Mouse (Mus musculus): ENCODE measurements around the gene Cacna1d.
A peak's percentile ranks its signal among the peaks of the same experiment; 100 is the strongest.

The Cacna1d gene

GRCm38 (mm10) chr14:30168387-30168786 is 322.9 kb downstream of the Cacna1d start:
- no peak for DNase-seq (ENCODE audit: low read depth, low spot score)

- DNase-seq (ENCODE audit: low read depth, low spot score) = no peak
These were observed 323.6 kb downstream of the Cacna1d start for GRCm38 (mm10) chr14:30167606-30168005.

DNA sequence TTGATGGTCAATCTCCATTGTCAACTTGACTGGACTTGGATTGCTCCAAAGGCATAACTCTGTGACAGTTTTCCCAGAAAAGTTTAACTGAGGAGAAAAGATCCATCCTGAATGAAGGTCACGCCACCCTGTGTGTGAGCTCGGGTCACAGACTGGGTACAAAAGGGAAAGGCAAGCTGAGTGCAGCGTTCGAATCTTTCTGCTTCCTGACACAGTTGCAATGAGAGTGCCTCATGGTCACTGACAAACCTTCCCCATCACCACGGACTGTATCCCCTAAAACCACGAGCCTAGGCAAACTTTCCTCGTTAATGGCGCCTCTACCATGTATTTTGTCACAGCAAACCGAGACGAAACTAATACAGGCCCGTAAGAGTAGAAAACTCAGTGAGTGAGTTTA is 325.2 kb downstream of the Cacna1d start:
- DNase-seq (ENCODE audit: low read depth, low spot score) = no peak

- DNase-seq (ENCODE audit: low read depth, low spot score) = peak; percentile 42
These were observed 327.2 kb downstream of the Cacna1d start for GRCm38 (mm10) chr14:30163733-30164708.

DNA sequence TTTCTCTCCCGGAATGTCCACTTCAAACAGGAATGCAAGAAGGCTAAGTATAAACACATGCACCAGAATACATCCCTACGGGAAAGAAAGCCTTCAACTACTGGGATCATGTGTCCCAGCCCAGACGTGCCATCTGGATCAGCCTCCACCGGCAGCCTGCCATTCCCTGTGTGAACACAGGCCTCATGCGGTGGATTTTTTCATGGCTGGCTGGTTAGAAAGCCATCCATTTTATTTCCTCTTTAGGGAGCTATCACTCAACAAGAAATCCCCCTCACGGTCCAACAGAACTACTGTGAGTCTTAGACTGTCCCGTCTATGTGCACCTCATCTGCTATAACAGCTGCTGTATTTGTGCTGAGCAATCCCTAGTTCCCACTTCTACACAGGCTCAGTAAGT is 343.5 kb downstream of the Cacna1d start:
- DNase-seq (ENCODE audit: low read depth, low spot score) = no peak

- no peak for DNase-seq (ENCODE audit: low read depth, low spot score)
These were observed 352.8 kb downstream of the Cacna1d start for GRCm38 (mm10) chr14:30138379-30138964.

- DNase-seq (ENCODE audit: low read depth, low spot score) = no peak
These were observed 353.3 kb downstream of the Cacna1d start for GRCm38 (mm10) chr14:30137961-30138360.

- peak; percentile 51 for DNase-seq (ENCODE audit: low read depth, low spot score)
These were observed 354.3 kb downstream of the Cacna1d start for GRCm38 (mm10) chr14:30136965-30137364.

DNA sequence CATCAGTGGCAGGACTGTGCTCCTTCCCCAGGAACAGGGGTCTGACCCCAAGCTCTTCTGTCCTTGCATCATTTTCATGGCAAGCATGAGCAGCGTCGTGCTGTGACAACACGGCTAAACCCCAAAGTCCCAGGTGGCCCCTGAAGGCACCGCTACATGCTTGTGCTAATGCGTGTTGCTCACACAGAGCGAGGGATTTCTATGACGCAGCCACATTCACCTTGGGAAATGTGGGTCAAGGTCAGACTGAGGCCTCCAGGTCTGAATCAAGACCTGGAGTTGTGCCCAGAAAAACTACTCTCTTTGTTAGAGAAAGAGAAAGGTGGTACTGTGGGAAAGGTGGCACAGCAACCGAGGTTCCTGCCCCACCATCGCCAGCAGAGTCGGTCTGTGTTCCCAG is 355.9 kb downstream of the Cacna1d start:
- DNase-seq (ENCODE audit: low read depth, low spot score) = no peak

DNA sequence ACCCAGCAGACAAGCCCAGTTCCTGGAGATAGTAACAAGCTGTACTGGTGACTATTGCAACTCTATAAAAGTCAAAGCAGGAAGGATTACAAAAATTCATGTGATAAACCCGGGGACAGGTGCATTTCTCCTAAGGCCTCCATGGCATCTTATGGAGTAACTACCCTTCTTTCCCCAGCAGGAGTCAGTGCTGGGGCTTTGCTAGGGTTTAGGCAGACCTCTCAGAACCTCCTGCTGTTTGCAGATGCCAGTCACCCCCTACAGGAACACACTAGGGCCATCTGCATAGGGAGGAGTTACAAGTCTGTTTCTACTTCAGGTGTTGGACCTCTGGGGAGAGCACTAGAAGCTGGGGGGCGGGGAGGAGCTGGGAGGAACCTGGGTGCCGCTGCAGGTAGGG is 357.6 kb downstream of the Cacna1d start:
- no peak for DNase-seq (ENCODE audit: low read depth, low spot score)

DNA sequence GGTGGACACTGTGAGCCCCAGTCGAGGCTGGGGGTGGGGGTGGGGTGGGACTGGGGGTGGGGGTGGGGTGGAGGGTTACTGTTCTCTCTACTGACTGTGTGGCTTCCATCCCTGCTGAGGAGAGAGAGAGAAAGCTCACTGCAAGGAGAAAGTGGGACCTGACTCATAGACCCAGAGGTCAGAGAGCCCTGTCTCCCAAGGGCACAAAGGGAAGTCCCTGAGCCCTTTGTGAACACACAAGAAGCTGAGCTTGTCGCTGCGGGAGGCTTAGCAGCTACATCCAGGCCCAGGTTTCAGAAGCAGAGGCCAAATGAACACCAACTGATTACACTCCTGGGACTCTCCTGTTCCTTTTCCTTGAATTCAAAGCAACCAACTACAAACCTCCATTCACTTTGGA is 360.0 kb downstream of the Cacna1d start:
- no peak for DNase-seq (ENCODE audit: low read depth, low spot score)

DNA sequence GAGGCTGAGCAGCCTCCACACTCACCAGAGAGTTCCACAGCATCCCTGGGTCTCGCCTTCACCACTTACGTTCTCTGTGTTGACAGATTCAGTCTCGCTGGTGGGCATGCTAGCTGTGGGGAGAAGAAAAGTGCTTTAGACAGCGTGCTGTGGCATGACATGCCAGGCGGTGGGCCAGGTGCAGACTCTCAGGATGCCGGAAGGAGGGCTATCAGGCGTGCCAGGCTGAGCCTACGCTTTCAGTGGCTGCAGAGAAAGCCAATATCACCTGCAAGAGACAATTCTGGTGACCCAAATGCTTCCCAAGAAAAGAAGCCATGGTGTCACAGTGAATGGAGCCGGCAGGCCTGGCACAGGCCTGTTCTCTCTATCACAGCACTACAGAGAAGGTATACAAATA is 361.2 kb downstream of the Cacna1d start:
- DNase-seq (ENCODE audit: low read depth, low spot score) = no peak

- DNase-seq (ENCODE audit: low read depth, low spot score) = no peak
These were observed 361.9 kb downstream of the Cacna1d start for GRCm38 (mm10) chr14:30129378-30129777.

GRCm38 (mm10) chr14:30124951-30125690 is 366.1 kb downstream of the Cacna1d start:
- DNase-seq (ENCODE audit: low read depth, low spot score) = no peak

DNA sequence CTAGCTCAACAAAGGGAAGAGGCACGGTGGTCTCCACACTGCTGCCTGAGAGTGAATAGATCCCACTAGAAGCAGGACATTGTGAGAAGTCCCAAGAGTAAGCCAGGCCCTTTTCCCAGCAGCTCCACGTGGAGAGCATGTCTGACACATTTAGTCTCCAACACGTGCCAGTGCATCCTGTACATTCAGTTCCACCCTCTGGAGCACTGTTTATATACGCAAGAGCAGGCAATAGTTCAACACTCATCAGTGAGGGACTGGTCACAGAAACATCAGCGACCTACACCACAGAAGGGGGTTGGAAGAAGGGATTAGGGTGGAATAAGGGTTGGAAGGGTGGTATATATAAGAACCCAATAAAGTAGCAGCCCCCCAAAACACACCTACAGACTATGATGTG is 371.2 kb downstream of the Cacna1d start:
- DNase-seq (ENCODE audit: low read depth, low spot score) = no peak

- no peak for DNase-seq (ENCODE audit: low read depth, low spot score)
These were observed 377.7 kb downstream of the Cacna1d start for GRCm38 (mm10) chr14:30113392-30114108.

DNA sequence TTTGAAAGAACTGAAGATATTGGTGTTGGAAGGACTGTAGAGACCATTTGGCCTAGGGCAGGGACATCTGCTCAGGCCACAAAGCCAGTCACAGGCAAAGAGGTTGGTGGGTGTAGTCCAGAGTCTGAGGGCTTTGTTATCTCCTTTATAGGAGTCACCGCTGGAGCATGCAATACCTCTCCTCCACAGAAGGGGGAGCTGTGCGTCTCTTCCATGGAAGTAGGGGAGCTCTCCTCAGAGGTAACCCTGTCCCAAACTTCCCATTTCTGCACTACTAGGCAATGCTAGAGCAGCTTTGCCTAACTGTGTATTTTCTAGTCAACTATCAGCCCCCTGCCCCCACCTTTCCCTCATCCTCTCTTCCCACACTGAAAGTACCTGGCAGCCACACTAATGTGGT is 382.2 kb downstream of the Cacna1d start:
- no peak for DNase-seq (ENCODE audit: low read depth, low spot score)

DNA sequence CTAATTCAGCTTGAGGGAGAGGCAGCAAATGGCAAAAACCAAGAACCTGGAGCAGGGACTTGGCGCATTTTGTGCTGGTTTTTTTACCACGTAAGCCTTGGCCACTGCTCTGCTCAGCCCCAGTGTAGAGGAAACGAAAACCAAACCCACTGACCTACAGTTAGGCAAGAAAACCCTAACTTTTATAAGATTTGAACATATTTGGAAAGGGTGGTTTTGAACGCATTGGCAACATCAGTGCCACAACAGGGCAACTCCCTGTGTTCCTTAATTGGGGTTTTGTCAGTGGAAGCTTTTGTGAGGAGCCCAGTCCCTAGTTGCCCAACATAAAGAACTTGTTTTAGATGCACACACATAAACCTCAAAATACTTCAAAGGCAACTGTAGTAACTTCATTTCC is 384.7 kb downstream of the Cacna1d start:
- DNase-seq (ENCODE audit: low read depth, low spot score) = no peak

- DNase-seq (ENCODE audit: low read depth, low spot score) = peak; percentile 28
These were observed 385.7 kb downstream of the Cacna1d start for GRCm38 (mm10) chr14:30105551-30105950.

DNA sequence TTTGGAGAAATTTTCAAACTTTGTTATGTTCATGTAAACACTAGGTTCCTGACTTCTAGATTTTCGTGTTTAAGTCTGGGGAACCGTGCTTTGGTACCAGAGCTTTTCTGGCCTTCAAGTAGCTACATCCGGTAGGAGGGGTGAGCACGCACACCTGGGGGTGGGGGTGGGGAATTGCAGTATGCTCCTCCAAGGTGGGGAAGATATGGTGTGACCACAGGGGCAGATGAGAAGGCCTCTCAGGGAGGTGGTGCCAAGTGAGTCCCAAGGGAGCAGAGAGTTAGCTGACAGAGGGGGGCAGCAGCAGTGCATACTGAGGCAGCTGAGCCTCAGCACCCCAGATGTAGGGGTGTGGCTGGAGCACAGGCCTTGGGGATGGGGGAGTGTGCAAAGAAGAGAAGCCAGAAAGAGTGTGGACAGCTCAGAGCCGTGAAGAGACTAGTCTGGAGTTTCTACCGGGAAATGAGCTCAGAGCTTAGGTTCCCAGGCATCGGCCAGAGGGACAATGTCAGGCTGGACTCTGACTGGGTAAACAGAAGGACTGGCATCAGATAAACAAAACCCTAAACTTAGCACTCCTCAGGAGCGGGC is 387.2 kb downstream of the Cacna1d start:
- no peak for DNase-seq (ENCODE audit: low read depth, low spot score)

DNA sequence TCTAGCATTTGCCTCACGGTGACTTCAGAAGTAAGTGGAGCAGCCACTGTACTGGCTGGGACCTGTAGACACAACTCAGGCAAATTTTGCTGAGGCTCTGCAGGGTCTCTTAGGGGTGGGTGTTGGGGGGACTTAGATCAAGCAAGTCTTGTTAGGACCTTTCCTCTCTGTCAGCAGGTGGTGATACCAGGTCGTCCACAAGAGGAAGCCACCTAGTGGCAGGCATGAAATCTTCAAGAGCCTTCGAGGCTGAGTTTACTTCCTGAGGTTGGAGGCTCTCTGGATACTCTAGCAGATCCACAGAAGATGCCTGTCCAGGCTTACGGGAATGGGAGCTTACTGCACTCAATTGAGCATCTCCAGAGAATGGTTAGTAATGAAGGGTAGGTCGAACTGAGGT is 394.0 kb downstream of the Cacna1d start:
- no peak for DNase-seq (ENCODE audit: low read depth, low spot score)
